Mouse (Mus musculus) kidney, postnatal 14 days (tissue): Measurements from ENCODE around the gene Themis2.
A peak's percentile ranks its signal among the peaks of the same experiment; 100 is the strongest.
"Not testable (repeated sequence)": the region's sequence is repeated elsewhere in the genome, so short reads cannot be mapped to it uniquely, and the experiment has no call there.

Experiments used
- DNase-seq: peaks from one replicate; pipeline ENCODE4 v3.0.0; 2022; ENCODE audit warnings: mixed read lengths

Themis2 gene

DNA sequence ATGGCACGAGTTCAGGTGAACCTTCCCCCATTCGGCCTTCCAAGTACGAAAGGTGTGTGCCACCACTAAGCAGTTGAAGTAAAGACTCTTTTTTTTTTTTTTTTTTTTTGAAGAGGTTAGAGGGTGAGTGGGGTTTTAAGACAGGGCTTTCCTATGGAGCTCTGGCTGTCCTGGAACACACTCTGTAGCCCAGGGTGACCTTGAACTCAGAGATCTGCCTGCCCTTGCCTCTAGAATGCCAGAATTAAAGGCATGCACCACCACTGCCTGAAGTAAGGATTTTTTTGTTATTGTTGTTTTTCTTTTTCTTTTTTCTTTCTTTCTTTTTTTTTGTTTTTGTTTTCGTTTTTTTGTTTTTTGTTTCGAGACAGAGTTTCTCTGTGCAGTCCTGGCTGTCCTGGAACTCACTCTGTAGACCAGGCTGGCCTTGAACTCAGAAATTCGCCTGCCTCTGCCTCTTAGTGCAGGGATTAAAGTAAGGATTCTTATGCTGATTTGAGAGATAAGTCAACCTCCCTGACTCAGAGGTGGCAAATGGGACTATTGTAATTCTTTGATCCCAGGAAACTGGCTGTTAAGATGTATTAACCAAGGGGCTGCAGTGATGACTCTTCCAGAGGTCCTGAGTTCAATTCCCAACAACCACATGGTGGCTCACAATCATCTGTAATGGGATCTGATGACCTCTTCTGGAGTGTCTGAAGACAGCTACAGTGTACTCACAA, 46.8 kb downstream of the Themis2 start:
- DNase-seq: no peak

DNA sequence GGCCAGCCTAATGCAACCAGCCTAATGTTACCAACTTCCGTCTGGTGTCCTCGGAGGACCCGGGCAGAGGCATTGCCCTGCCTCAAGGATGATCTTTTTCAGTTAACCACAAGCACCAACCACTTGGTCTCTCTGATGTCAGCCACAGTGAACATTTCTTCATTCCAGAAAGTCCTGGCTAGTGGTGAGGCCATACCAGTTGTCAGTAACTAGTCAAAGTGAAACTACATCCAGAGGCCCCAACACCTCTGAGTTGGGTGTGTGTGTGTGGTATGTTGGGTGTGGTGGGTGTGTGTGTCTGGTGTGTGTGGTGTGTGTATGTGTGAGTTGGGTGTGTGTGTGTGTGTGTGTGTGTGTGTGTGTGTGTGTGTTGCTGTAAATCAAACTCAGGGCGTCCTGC, 47.4 kb downstream of the Themis2 start:
- DNase-seq: no peak

GRCm38 (mm10) chr4:132747664-132748259, 48.4 kb downstream of the Themis2 start:
- peak; percentile 55 for DNase-seq

DNA sequence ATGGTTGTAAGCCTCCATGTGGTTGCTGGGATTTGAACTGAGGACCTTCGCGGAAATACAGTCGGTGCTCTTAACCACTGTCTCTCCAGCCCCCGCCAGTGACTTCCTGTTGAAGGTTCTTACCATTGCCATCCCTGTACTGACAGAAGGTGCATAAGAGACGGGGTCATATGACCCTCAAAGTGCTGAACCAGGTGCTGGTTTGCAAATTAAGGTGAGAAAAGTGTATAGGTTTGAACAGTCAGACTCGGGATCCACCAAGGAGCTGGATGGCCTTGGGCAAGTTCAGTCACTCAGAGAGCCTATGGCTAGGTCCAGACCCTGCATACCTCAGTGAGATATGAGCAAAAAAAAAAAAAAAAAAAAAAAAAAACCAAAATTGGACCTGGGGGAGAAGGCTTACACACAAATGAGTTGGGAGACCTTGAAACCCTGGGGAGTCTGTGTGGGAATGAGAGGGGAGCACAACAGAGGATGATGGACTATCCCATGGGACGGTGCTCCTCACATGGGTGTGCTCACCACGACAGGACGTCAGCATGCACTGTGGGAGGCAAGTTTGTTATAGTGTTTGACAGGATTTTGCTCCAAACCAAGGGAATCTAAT, 49.2 kb downstream of the Themis2 start:
- DNase-seq: no peak

- DNase-seq: no peak
Measured at GRCm38 (mm10) chr4:132743992-132744911, 51.9 kb downstream of the Themis2 start.

DNA sequence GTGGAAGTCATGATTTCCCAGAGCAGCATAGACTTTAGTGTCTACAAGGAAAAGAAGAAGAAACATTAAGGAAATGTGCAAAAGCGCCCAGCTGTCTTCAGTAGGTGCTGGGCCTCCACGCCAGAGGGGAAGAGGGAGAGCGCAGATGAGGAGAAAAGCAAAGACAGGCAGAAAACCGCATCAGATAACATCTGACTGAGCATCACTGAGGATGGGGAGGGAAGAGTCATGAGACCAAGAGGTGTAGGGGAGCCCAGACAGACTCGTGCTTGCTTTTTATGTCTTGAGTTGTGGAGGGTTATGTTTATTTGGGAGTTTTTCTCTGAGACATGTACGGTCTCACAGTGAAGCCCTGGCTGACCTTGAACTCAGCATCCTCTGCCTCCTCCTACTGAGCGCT, 54.7 kb downstream of the Themis2 start:
- no peak for DNase-seq

- DNase-seq: not testable (repeated sequence)
Measured at GRCm38 (mm10) chr4:132737154-132737553, 59.0 kb downstream of the Themis2 start.

DNA sequence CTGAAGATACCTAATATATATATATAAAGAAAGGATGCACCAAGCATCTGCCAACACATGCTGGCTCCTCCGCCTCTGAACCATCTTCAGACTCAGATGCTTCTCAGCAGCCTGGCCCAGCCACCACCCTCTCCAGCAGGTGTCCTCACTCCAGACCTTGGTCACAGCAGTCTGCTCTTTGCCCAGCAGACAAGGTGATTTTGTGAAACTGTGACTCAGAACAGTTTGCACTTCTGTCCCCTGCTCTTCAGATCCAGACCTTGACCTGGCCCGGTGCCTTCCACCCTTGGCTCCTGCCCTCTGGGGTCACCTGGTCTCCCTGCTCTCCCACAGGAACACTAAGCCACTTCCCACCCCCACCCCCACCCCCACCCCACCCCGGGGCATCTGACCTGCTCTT, 60.3 kb downstream of the Themis2 start:
- no peak for DNase-seq

DNA sequence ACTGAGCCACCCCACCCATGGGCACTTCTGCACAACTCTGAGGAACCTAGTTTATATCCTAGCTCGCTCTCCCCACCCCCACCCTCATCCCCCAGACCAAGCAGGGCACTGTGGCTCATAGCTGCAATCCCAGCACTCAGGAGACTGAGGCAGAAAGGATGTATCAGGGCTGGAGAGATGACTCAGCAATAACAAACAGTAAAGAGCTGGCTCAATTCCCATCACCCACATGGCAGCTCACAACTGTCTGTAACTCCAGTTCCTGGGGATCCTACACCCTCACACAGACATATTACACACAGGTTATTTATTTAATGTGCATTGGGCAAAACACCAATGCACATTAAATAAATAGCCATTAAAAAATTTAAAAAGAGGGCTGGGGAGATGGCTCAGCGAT, 60.8 kb downstream of the Themis2 start:
- DNase-seq: no peak

- no peak for DNase-seq
Measured at GRCm38 (mm10) chr4:132734766-132735165, 61.4 kb downstream of the Themis2 start.

GRCm38 (mm10) chr4:132733071-132733770, 63.0 kb downstream of the Themis2 start:
- DNase-seq: no peak

- DNase-seq: peak; percentile 95
Measured at GRCm38 (mm10) chr4:132732148-132732684, 64.0 kb downstream of the Themis2 start, which contains the start of gene Xkr8. Xkr8 (minus strand) TSS chr4:132732546.
